Mouse (Mus musculus) forebrain, postnatal 0 days (tissue): ENCODE results near the gene Cnot6l. TPM values are rescaled to one million over a fixed set of nuclear protein-coding genes. Genes with fewer than 3 reads are reported as not detected.

Experiments used
- ATAC-seq: fragments of 200-750 bp; cut with Nextera tagmentation; 2 replicates; pipeline ENCODE4 v1.8.0; 2017; ENCODE audit warnings: mild to moderate bottlenecking, moderate library complexity
- DNase-seq: peaks from one replicate; pipeline ENCODE4 v3.0.0-alpha.2; 2015
- H3K27ac ChIP-seq: fragments of 300-500 bp; sonication (generic); 2 replicates; pipeline ENCODE4 v1.5.1; 2014; ENCODE audit warnings: low read depth, mild to moderate bottlenecking, antibody characterized with exemption, low read length, moderate library complexity, mixed read lengths
- H3K27me3 ChIP-seq: fragments of 300-500 bp; sonication (generic); 2 replicates; pipeline ENCODE4 v1.6.1; 2014; ENCODE audit warnings: mild to moderate bottlenecking, low read length, mixed read lengths; ENCODE audit not compliant: insufficient read depth
- H3K36me3 ChIP-seq: fragments of 300-500 bp; sonication (generic); 2 replicates; pipeline ENCODE4 v1.6.1; 2014; ENCODE audit warnings: mild to moderate bottlenecking, moderate library complexity; ENCODE audit not compliant: insufficient read depth
- H3K4me1 ChIP-seq: fragments of 300-500 bp; sonication (generic); 2 replicates; pipeline ENCODE4 v1.6.1; 2014; ENCODE audit warnings: antibody characterized with exemption; ENCODE audit not compliant: insufficient read depth
- H3K4me2 ChIP-seq: fragments of 300-500 bp; sonication (generic); 2 replicates; pipeline ENCODE4 v1.6.1; 2014; ENCODE audit warnings: low read depth, mild to moderate bottlenecking, moderate library complexity
- H3K4me3 ChIP-seq: fragments of 300-500 bp; sonication (generic); 2 replicates; pipeline ENCODE4 v1.5.1; 2014; ENCODE audit warnings: low read depth, low read length, mixed read lengths
- H3K9ac ChIP-seq: fragments of 300-500 bp; sonication (generic); 2 replicates; pipeline ENCODE4 v1.6.1; 2014; ENCODE audit warnings: mild to moderate bottlenecking
- H3K9me3 ChIP-seq: fragments of 300-500 bp; sonication (generic); 2 replicates; pipeline ENCODE4 v1.6.1; 2016; ENCODE audit warnings: low read length
- CTCF ChIP-seq: sonication (generic); IDR thresholded peaks from 2 replicates; pipeline ENCODE4 v1.5.1; 2016; ENCODE audit warnings: antibody characterized with exemption, control low read depth, low read depth
- WGBS: fragments of 180-500 bp; shearing (Covaris S2); extraction: QIAGEN DNeasy Blood & Tissue Kit; methylation state at CpG from one replicate; pipeline ENCODE4 v1.1.7; 2014; 5-methylcytosine and 5-hydroxymethylcytosine counted together
- polyA plus RNA-seq: library from polyadenylated mRNA; unstranded; fragments of >200 nt; fragmentation: Nextera tagmentation; extraction: Ambion mirVana; gene quantifications from 2 replicates; pipeline ENCODE4 v1.2.1, GENCODE M21; 2015
- total RNA-seq: library from RNA; depleted of rRNA; stranded (reverse); fragments of >200 nt; gene quantifications from 2 replicates; pipeline ENCODE4 v1.2.3, GENCODE M21; 2014; rRNA removed

Gene Cnot6l
- total RNA-seq, result 22.6 and 24.0 TPM in 2 replicates
- polyA plus RNA-seq, result 8.3 and 16.2 TPM in 2 replicates

GRCm38 (mm10) chr5:96164021-96164411, at the start of gene Cnot6l:
TSS of gene Cnot6l (minus strand) at chr5:96164171.
- no peak for DNase-seq
- Histone ChIP-seq H3K4me2 (peak within 1 kb of the TSS; percentile 72), H3K27me3 (no peaks in the 10 kb centered on the region), H3K4me1 (peaks cover 4% of the 10 kb centered on the region), H3K4me3 (peak within 1 kb of the TSS; percentile 93), H3K9ac (peak within 1 kb of the TSS; percentile 97), H3K36me3 (no peaks in the 10 kb centered on the region), H3K27ac (peak within 1 kb of the TSS; percentile 99), H3K9me3 (no peaks in the 10 kb centered on the region)
- no peak for TF ChIP-seq CTCF
- no peak for ATAC-seq
- WGBS, result 51% methylated on average over 5 of the region's 5 CpGs

GRCm38 (mm10) chr5:96209916-96210583, 46.1 kb upstream of the Cnot6l start:
- no peaks in the 10 kb centered on the region for H3K9me3 ChIP-seq
- H3K4me3 ChIP-seq, result peak overlapping the region; percentile 74
- DNase-seq (peak; percentile 95), ATAC-seq (peak; percentile 99)
- peaks cover 7% of the 10 kb centered on the region; the same call in 1 of the 2 replicates for H3K36me3 ChIP-seq
- H3K4me1 ChIP-seq, result peaks cover 7% of the 10 kb centered on the region
- TF ChIP-seq CTCF, result no peak
- H3K4me2 ChIP-seq, result peak overlapping the region; percentile 58
- no peaks in the 10 kb centered on the region for H3K27me3 ChIP-seq
- H3K9ac ChIP-seq, result peak overlapping the region; percentile 68
- peak overlapping the region; percentile 54 for H3K27ac ChIP-seq
- under 1% methylated on average over 35 of the region's 35 CpGs for WGBS

- DNase-seq (peak; percentile 60), ATAC-seq (peak; percentile 71)
- Histone ChIP-seq H3K9me3 (no peaks in the 10 kb centered on the region), H3K27me3 (no peaks in the 10 kb centered on the region), H3K4me1 (peaks cover 7% of the 10 kb centered on the region), H3K9ac (peak within 1 kb of the TSS; percentile 68), H3K36me3 (peaks cover 7% of the 10 kb centered on the region; the same call in 1 of the 2 replicates), H3K4me3 (peak within 1 kb of the TSS; percentile 74), H3K27ac (peak within 1 kb of the TSS; percentile 54), H3K4me2 (peak within 1 kb of the TSS; percentile 58)
- WGBS, result under 1% methylated on average over 17 of the region's 17 CpGs
- no peak for TF ChIP-seq CTCF
Observed at GRCm38 (mm10) chr5:96209459-96209858, 45.5 kb upstream of the Cnot6l start, which contains the start of gene Mrpl1. TSS of gene Mrpl1 (plus strand) at chr5:96209493.

GRCm38 (mm10) chr5:96208543-96208942, 44.6 kb upstream of the Cnot6l start:
- DNase-seq (no peak), ATAC-seq (no peak)
- Histone ChIP-seq H3K27ac (no peak overlapping the region), H3K27me3 (no peaks in the 10 kb centered on the region), H3K9ac (no peak overlapping the region), H3K36me3 (no peaks in the 10 kb centered on the region), H3K4me1 (peaks cover 7% of the 10 kb centered on the region), H3K4me2 (no peak overlapping the region), H3K4me3 (no peak overlapping the region), H3K9me3 (no peaks in the 10 kb centered on the region)
- TF ChIP-seq CTCF, result no peak
- 69% methylated on average over 4 of the region's 4 CpGs for WGBS

GRCm38 (mm10) chr5:96207531-96207930, 43.6 kb upstream of the Cnot6l start:
- H3K4me2 ChIP-seq, result no peak overlapping the region
- H3K9me3 ChIP-seq, result no peaks in the 10 kb centered on the region
- no peaks in the 10 kb centered on the region for H3K27me3 ChIP-seq
- WGBS, result 64% methylated on average over 2 of the region's 2 CpGs
- no peaks in the 10 kb centered on the region for H3K36me3 ChIP-seq
- no peak for TF ChIP-seq CTCF
- ATAC-seq, result no peak
- DNase-seq, result no peak
- H3K4me3 ChIP-seq, result no peak overlapping the region
- no peak overlapping the region for H3K9ac ChIP-seq
- no peak overlapping the region for H3K27ac ChIP-seq
- H3K4me1 ChIP-seq, result peaks cover 7% of the 10 kb centered on the region

GRCm38 (mm10) chr5:96206897-96207296, 42.9 kb upstream of the Cnot6l start:
- 20% methylated on average over 2 of the region's 2 CpGs for WGBS
- Histone ChIP-seq H3K4me1 (peaks cover 7% of the 10 kb centered on the region), H3K27ac (no peak overlapping the region), H3K9me3 (no peaks in the 10 kb centered on the region), H3K36me3 (no peaks in the 10 kb centered on the region), H3K4me3 (no peak overlapping the region), H3K27me3 (no peaks in the 10 kb centered on the region), H3K4me2 (no peak overlapping the region), H3K9ac (no peak overlapping the region)
- ATAC-seq, result no peak
- TF ChIP-seq CTCF, result no peak
- DNase-seq, result peak; percentile 53

GRCm38 (mm10) chr5:96201462-96202154, 37.6 kb upstream of the Cnot6l start:
- DNase-seq, result no peak
- no peak overlapping the region for H3K4me3 ChIP-seq
- no peak for ATAC-seq
- H3K4me1 ChIP-seq, result no peaks in the 10 kb centered on the region
- H3K9me3 ChIP-seq, result no peaks in the 10 kb centered on the region
- H3K27me3 ChIP-seq, result no peaks in the 10 kb centered on the region
- H3K4me2 ChIP-seq, result no peak overlapping the region
- H3K9ac ChIP-seq, result no peak overlapping the region
- 86% methylated on average over 10 of the region's 10 CpGs for WGBS
- H3K27ac ChIP-seq, result no peak overlapping the region
- TF ChIP-seq CTCF, result no peak
- no peaks in the 10 kb centered on the region for H3K36me3 ChIP-seq
